Mouse (Mus musculus): ENCODE results near the gene Olfr1150-ps1.

The Olfr1150-ps1 gene

DNA sequence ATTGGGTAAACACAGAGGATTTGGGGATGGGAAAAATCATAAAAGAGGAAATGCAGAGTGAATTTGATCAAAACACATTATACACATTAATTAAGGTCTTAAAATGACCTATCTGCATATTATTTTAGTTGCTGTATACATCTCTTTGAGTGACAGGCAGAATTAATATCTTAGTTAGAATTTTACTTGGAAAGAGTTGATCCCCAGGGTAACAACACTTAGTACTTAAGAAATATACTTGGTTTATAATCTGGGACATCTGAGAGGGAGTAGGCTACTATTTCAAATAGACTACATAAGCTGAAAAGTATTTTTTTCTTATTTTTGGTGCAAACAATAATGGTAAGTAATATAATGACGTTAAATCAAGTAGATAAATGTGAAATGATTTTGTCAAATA, at the start of gene Olfr1150-ps1:
Olfr1150-ps1 (plus strand) TSS at position 301 of the 400 bp plus-strand sequence.
- DNase-seq: no peak

- DNase-seq: no peak
Observed at GRCm38 (mm10) chr2:87800292-87800691, 43.5 kb upstream of the Olfr1150-ps1 start, which contains the start of gene Olfr1143. Gene Olfr1143 (plus strand): TSS chr2:87800592.

DNA sequence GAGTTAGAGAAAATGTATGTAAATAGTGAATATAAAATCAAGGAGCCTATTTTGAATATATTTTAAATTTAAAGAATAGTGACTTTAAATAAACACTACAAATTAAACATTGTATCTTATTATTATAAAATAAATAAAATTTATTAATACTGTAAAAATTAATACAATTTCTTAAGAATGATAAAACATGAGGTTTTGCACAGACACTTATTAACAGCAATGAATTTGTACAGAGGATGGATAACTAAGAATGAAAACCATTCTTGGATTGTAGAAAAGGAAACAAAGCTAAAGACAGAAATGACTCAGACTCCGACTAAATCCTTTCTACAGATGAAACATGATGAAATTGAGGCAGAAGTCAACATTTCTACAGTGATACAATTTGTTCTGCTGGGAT, 34.3 kb upstream of the Olfr1150-ps1 start, which contains the start of gene Olfr1145:
Olfr1145 (plus strand) TSS at position 301 of the 400 bp plus-strand sequence.
- DNase-seq: no peak

DNA sequence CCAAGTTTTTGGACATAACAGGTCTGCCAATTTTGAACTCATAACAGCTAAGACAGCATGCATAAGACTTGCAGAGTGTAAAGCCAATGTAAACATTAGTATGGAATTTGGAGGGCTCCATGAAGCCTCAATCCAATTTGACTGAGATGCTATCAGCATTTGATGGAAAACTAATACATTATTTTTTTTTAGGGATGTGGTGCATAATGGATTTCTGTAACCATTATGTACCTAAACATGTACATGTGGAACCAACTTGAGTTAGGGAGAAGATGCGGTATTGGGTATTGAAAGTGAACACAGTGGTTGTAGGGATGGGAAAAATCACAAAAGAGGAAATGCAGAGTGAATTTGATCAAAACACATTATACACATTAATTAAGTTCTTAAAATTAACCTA, 13.6 kb upstream of the Olfr1150-ps1 start, which contains the start of gene Olfr1148:
Olfr1148 (plus strand) TSS at position 301 of the 400 bp plus-strand sequence.
- no peak for DNase-seq

- DNase-seq: no peak
Observed at GRCm38 (mm10) chr2:87855562-87855961, 11.8 kb downstream of the Olfr1150-ps1 start, which contains the start of gene Olfr1151. Gene Olfr1151 (plus strand): TSS chr2:87855862.

- DNase-seq: no peak
Observed at GRCm38 (mm10) chr2:87866192-87866591, 22.4 kb downstream of the Olfr1150-ps1 start, which contains the start of gene Olfr1152. Gene Olfr1152 (plus strand): TSS chr2:87866492.

DNA sequence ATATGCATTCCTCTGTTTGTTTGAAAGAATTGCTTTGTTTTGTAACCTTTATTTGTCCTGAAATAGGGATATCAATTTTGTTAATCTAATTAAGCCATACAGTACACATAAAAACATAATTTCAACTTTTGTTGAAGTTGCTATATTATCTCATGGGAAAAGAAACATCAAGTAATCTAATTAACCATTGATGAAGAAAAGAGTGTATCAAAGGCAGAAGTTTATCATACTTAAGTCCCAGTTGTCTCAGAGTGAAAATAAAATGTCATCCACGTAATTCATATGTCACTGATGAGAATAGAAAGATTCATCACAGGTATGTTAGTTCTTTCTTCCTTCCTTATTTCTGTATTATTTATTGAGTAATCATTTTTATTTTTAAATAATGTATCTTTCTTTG, 50.9 kb downstream of the Olfr1150-ps1 start, which contains the start of gene Olfr1153:
Olfr1153 (plus strand) TSS at position 301 of the 400 bp plus-strand sequence.
- no peak for DNase-seq
